Mouse (Mus musculus) embryonic facial prominence, embryonic 12.5 days (tissue): ENCODE measurements around the gene Msh5. TPM values are rescaled to one million over a fixed set of nuclear protein-coding genes. Genes with fewer than 3 reads are reported as not detected.

Source experiments
- ATAC-seq: fragments of 200-750 bp; cut with Nextera tagmentation; 2 replicates; pipeline ENCODE4 v1.8.0; 2017; ENCODE audit not compliant: insufficient number of reproducible peaks, insufficient read depth, low FRiP score, low TSS enrichment
- H3K27ac ChIP-seq: fragments of 300-500 bp; sonication (generic); 2 replicates; pipeline ENCODE4 v1.5.1; 2016; ENCODE audit warnings: mild to moderate bottlenecking
- H3K27me3 ChIP-seq: fragments of 300-500 bp; sonication (generic); 2 replicates; pipeline ENCODE4 v1.6.1; 2016; ENCODE audit warnings: mild to moderate bottlenecking, moderate library complexity
- H3K36me3 ChIP-seq: fragments of 300-500 bp; sonication (generic); 2 replicates; pipeline ENCODE4 v1.6.1; 2016; ENCODE audit warnings: mild to moderate bottlenecking
- H3K4me1 ChIP-seq: fragments of 300-500 bp; sonication (generic); 2 replicates; pipeline ENCODE4 v1.6.1; 2016
- H3K4me2 ChIP-seq: fragments of 300-500 bp; sonication (generic); replicated peaks from 2 replicates; pipeline ENCODE4 v1.6.1; 2016; ENCODE audit warnings: mild to moderate bottlenecking, moderate library complexity
- H3K4me3 ChIP-seq: fragments of 300-500 bp; sonication (generic); 2 replicates; pipeline ENCODE4 v1.5.1; 2016; ENCODE audit warnings: mild to moderate bottlenecking
- H3K9ac ChIP-seq: fragments of 300-500 bp; sonication (generic); 2 replicates; pipeline ENCODE4 v1.6.1; 2016; ENCODE audit warnings: mild to moderate bottlenecking, moderate library complexity
- H3K9me3 ChIP-seq: fragments of 300-500 bp; sonication (generic); 2 replicates; pipeline ENCODE4 v1.6.1; 2016; ENCODE audit warnings: mild to moderate bottlenecking, moderate library complexity
- WGBS: fragments of 180-500 bp; shearing (Covaris S2); methylation state at CpG from one replicate; pipeline ENCODE4 v1.1.7; 2016; 5-methylcytosine and 5-hydroxymethylcytosine counted together
- polyA plus RNA-seq: library from polyadenylated mRNA; unstranded; fragments of >200 nt; fragmentation: Nextera tagmentation; extraction: Ambion mirVana; gene quantifications from 2 replicates; pipeline ENCODE4 v1.2.1, GENCODE M21; 2016

The Msh5 gene
- 3.7 and 4.2 TPM in 2 replicates for polyA plus RNA-seq

- H3K27me3 ChIP-seq = no peaks in the 10 kb centered on the region
- no peaks in the 10 kb centered on the region for H3K36me3 ChIP-seq
- WGBS = 3% methylated on average over 33 of the region's 33 CpGs
- H3K4me2 ChIP-seq = peak within 1 kb of the TSS; percentile 96
- H3K27ac ChIP-seq = peak within 1 kb of the TSS; percentile 86
- H3K4me1 ChIP-seq = peaks cover 33% of the 10 kb centered on the region
- peak; percentile 91 for ATAC-seq
- no peaks in the 10 kb centered on the region for H3K9me3 ChIP-seq
- peak within 1 kb of the TSS; percentile 85 for H3K9ac ChIP-seq
- H3K4me3 ChIP-seq = peak within 1 kb of the TSS; percentile 55
Measured at GRCm38 (mm10) chr17:35046681-35047455, at the start of gene Msh5. TSS of gene Msh5 (minus strand) at chr17:35046745.

- Histone ChIP-seq H3K27me3 (no peaks in the 10 kb centered on the region), H3K36me3 (peaks cover 75% of the 10 kb centered on the region), H3K9me3 (no peaks in the 10 kb centered on the region), H3K27ac (no peak overlapping the region), H3K4me1 (peaks cover 11% of the 10 kb centered on the region), H3K4me3 (no peak overlapping the region), H3K4me2 (no peak overlapping the region), H3K9ac (no peak overlapping the region)
- no peak for ATAC-seq
- 94% methylated on average over 15 of the region's 15 CpGs for WGBS
Measured at GRCm38 (mm10) chr17:35094475-35095365, 48.2 kb upstream of the Msh5 start.

- H3K36me3 ChIP-seq = peaks cover 57% of the 10 kb centered on the region
Measured at GRCm38 (mm10) chr17:35092403-35093198, 46.1 kb upstream of the Msh5 start.

GRCm38 (mm10) chr17:35090166-35090932 lies 43.8 kb upstream of the Msh5 start:
- peak overlapping the region; percentile 50 for H3K4me2 ChIP-seq
- no peaks in the 10 kb centered on the region for H3K27me3 ChIP-seq
- peaks cover 37% of the 10 kb centered on the region for H3K36me3 ChIP-seq
- H3K9me3 ChIP-seq = no peaks in the 10 kb centered on the region
- ATAC-seq = no peak
- 67% methylated on average over 8 of the region's 8 CpGs for WGBS
- peaks cover 11% of the 10 kb centered on the region for H3K4me1 ChIP-seq
- H3K4me3 ChIP-seq = peak overlapping the region; percentile 49
- peak overlapping the region; percentile 70 for H3K9ac ChIP-seq
- no peak overlapping the region for H3K27ac ChIP-seq

More at GRCm38 (mm10) chr17:35092403-35093198, 46.1 kb upstream of the Msh5 start:
- Histone ChIP-seq H3K9me3 (no peaks in the 10 kb centered on the region), H3K4me1 (peaks cover 11% of the 10 kb centered on the region), H3K27ac (no peak overlapping the region), H3K9ac (no peak overlapping the region), H3K27me3 (no peaks in the 10 kb centered on the region), H3K4me3 (no peak overlapping the region), H3K4me2 (no peak overlapping the region)
- no peak for ATAC-seq
- 87% methylated on average over 14 of the region's 14 CpGs for WGBS

- 3% methylated on average over 67 of the region's 67 CpGs for WGBS
- Histone ChIP-seq H3K9ac (peak within 1 kb of the TSS; percentile 70), H3K4me3 (peak within 1 kb of the TSS; percentile 49), H3K9me3 (no peaks in the 10 kb centered on the region), H3K27me3 (no peaks in the 10 kb centered on the region), H3K36me3 (peaks cover 25% of the 10 kb centered on the region), H3K27ac (peak within 1 kb of the TSS; percentile 89), H3K4me1 (peaks cover 11% of the 10 kb centered on the region), H3K4me2 (peak within 1 kb of the TSS; percentile 50)
- ATAC-seq = peak; percentile 94
Measured at GRCm38 (mm10) chr17:35088825-35089644, 42.5 kb upstream of the Msh5 start, which contains the start of gene Abhd16a. TSS of gene Abhd16a (plus strand) at chr17:35089263.

DNA sequence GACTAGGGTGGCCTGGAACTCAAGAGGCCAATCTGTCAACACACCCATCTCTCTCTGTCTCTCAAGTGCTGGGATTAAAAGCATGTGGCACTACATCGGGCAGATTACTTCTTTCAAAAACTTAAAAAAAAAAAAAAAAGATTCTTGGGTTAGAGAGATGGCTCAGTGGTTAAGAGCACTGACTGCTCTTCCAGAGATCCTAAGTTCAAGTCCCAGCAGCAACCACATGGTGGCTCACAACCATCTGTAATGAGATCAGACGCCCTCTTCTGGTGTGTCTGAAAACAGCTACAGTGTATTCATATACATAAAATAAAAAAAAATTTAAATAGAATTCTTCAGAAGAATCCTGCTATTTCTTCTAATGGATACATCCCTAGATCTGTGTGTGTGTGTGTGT lies 41.6 kb upstream of the Msh5 start:
- Histone ChIP-seq H3K4me2 (no peak overlapping the region), H3K4me3 (no peak overlapping the region), H3K9ac (no peak overlapping the region), H3K4me1 (peaks cover 11% of the 10 kb centered on the region), H3K27ac (no peak overlapping the region), H3K36me3 (peaks cover 19% of the 10 kb centered on the region), H3K9me3 (no peaks in the 10 kb centered on the region), H3K27me3 (no peaks in the 10 kb centered on the region)
- WGBS = 50% methylated on average over 2 of the region's 2 CpGs
- ATAC-seq = no peak

- no peak for ATAC-seq
- H3K4me2 ChIP-seq = no peak within 1 kb of the TSS
- H3K9ac ChIP-seq = no peak within 1 kb of the TSS
- H3K9me3 ChIP-seq = no peaks in the 10 kb centered on the region
- no peaks in the 10 kb centered on the region for H3K36me3 ChIP-seq
- 83% methylated on average over 7 of the region's 7 CpGs for WGBS
- H3K4me3 ChIP-seq = no peak within 1 kb of the TSS
- no peak within 1 kb of the TSS for H3K27ac ChIP-seq
- peaks cover 6% of the 10 kb centered on the region for H3K4me1 ChIP-seq
- no peaks in the 10 kb centered on the region for H3K27me3 ChIP-seq
Measured at GRCm38 (mm10) chr17:35085208-35085865, 38.8 kb upstream of the Msh5 start, which contains the start of gene Ly6g6f. TSS of gene Ly6g6f (minus strand) at chr17:35085610.

DNA sequence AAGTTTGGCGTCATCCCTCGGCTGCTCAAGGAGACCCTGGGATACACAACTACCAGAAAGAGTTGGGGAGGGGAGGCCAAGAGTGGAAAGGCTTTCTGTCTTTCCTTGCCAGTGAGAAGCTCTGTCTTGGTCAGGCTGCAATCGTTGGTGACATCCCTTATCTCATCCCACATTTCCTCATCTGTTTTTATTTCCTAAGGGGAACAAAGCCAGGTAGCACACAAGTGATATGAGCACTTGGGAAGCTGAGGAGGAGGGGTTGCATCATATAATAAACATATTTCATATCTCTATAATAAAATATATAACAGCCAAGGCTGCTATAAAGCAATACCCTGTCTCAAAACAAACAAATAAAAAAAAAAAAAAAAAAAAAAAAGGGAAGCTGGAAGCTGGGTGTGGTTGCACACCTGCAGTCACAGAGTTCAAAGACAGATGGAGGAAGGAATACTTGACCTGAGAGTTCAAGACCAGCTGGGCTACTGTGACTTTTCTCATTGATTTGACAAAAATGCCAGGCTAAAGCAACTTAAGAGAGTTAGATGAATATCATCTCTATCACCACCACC lies 37.5 kb upstream of the Msh5 start:
- Histone ChIP-seq H3K9me3 (no peaks in the 10 kb centered on the region), H3K4me1 (0 out of 2 replicates have a peak, but pooled peaks cover 4% of the 10 kb centered on the region), H3K27ac (no peak overlapping the region), H3K4me2 (no peak overlapping the region), H3K27me3 (peaks cover 6% of the 10 kb centered on the region; the same call in 1 of the 2 replicates), H3K36me3 (no peaks in the 10 kb centered on the region), H3K4me3 (no peak overlapping the region), H3K9ac (no peak overlapping the region)
- 85% methylated on average over 3 of the region's 3 CpGs for WGBS
- no peak for ATAC-seq

- Histone ChIP-seq H3K9me3 (no peaks in the 10 kb centered on the region), H3K9ac (no peak overlapping the region), H3K27ac (no peak overlapping the region), H3K27me3 (peaks cover 10% of the 10 kb centered on the region), H3K4me3 (no peak overlapping the region), H3K4me1 (peaks cover 4% of the 10 kb centered on the region; the same call in 1 of the 2 replicates), H3K4me2 (no peak overlapping the region), H3K36me3 (no peaks in the 10 kb centered on the region)
- no peak for ATAC-seq
- 82% methylated on average over 16 of the region's 16 CpGs for WGBS
Measured at GRCm38 (mm10) chr17:35082841-35083576, 36.5 kb upstream of the Msh5 start.
